Mouse (Mus musculus): ENCODE data around the gene Mthfd2.
"Not testable (repeated sequence)": the region's sequence is repeated elsewhere in the genome, so short reads cannot be mapped to it uniquely, and the experiment has no call there.

Mthfd2 gene

DNA sequence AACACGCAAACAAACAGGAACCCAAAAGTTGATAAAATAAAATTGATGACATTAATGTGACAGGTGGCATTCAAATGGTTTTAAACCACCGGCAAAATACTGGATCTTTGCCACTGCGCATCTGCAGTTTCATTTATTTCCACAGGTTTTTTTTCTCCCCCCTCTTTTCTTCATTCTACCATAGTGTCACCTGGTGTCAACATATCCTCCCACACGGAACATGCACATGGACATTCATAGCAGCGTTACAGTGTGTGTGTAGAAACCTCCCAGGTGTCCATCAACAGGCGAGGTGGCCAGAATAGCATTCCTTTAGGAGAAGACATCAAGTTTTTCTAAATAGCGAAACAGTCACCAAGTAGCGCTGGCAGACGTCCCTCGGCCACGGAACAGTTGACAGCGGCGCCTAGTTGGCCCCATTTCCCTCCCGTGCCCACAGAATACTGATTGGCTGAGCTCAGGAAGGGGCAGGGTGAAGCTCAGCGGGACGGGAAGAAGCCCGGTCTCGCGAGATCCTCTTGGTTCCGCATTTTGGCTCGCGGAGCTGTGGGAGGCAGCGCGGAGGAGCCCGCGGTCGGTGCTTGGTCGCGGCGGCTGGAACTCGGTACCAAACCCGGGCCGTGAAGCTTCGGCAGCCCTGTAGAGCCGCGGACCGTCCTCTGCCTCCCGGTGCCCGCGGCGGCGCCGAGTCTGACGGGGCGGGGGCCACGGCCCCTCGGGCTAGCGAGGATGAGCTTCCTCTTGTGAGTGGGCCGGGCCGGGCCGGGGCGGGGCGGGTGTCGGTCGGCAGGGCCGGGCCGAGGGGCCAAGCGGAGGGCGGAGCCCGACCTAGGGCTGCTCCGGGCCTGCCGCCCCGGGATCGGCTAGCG is at the start of gene Mthfd2, which contains the start of gene Mob1a:
Gene Mthfd2, minus strand, starts transcription at position 384 of the 869 bp plus-strand sequence.
Gene Mob1a, plus strand, starts transcription at position 492 of the 869 bp plus-strand sequence.
- peak; percentile 95 for DNase-seq (ENCODE audit: low spot score)

- DNase-seq (ENCODE audit: low spot score) = no peak
These were observed 48.1 kb upstream of the Mthfd2 start for GRCm38 (mm10) chr6:83373704-83374300.

- DNase-seq (ENCODE audit: low spot score) = no peak
These were observed 45.6 kb upstream of the Mthfd2 start for GRCm38 (mm10) chr6:83371350-83371749.

DNA sequence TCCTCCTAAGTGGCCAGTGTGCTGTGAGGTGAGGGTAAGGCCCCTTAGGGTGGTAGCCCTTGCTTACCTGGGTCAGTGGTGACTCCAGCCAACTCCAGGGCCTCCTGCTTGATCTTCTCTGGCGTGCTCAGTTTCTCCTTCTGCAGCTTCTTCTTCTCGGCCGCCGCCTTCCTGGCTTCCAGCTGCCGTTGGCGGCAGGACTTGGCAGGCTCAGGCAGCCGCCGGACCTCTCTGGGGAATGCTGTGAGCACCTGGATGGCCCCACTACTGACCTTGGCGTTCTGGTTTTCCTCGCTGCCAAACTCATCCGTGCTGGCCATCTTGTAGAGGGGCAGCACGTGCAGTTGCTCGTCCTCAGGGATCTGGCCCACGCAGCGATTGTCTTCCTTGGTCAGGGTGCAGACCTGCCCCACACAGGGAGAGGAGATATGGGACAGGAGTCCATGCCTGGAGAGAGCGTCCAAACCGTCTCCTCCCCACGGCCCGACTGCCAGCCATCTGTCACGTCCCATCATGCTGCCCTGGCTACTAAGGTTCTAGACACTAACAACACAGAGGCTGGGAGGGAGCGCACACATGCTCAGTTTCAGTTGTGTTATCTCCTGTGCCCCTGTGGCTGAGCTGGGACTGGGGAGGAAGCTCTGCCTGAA is 44.7 kb upstream of the Mthfd2 start:
- no peak for DNase-seq (ENCODE audit: low spot score)

- DNase-seq (ENCODE audit: low spot score) = no peak
These were observed 37.4 kb upstream of the Mthfd2 start for GRCm38 (mm10) chr6:83363075-83363474.

- no peak for DNase-seq (ENCODE audit: low spot score)
These were observed 36.0 kb upstream of the Mthfd2 start for GRCm38 (mm10) chr6:83361523-83362248.

DNA sequence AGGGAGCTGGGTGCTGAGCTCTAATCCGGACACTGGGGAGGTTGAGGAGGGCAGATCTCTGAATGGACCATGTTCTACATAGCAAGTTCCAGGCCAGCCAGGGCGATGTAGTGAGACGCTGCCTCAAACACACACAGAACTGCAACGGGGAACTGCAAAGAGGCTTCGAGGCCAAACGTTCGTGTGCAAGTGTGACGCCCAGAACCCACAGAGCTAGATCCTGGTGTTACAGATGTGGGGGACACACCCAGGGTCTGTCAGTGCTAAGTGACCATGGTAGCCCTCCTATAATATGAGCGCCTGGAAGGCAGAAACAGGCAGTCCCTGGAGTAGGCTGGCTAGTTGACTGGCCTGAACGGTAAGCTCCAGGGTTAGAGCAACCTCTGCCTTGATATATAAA is 31.7 kb upstream of the Mthfd2 start:
- DNase-seq (ENCODE audit: low spot score) = no peak

GRCm38 (mm10) chr6:83356569-83357138 is 30.9 kb upstream of the Mthfd2 start:
- peak; percentile 61 for DNase-seq (ENCODE audit: low spot score)

- no peak for DNase-seq (ENCODE audit: low spot score)
These were observed 29.4 kb upstream of the Mthfd2 start for GRCm38 (mm10) chr6:83354856-83355781.

- DNase-seq (ENCODE audit: low spot score) = peak; percentile 50
These were observed 27.1 kb upstream of the Mthfd2 start for GRCm38 (mm10) chr6:83352666-83353410.

- DNase-seq (ENCODE audit: low spot score) = no peak
These were observed 25.9 kb upstream of the Mthfd2 start for GRCm38 (mm10) chr6:83351490-83352160.

GRCm38 (mm10) chr6:83350851-83351405 is 25.2 kb upstream of the Mthfd2 start:
- DNase-seq (ENCODE audit: low spot score) = no peak

GRCm38 (mm10) chr6:83350172-83350571 is 24.5 kb upstream of the Mthfd2 start:
- DNase-seq (ENCODE audit: low spot score) = no peak

GRCm38 (mm10) chr6:83349274-83349958 is 23.7 kb upstream of the Mthfd2 start:
- DNase-seq (ENCODE audit: low spot score) = peak; percentile 87

DNA sequence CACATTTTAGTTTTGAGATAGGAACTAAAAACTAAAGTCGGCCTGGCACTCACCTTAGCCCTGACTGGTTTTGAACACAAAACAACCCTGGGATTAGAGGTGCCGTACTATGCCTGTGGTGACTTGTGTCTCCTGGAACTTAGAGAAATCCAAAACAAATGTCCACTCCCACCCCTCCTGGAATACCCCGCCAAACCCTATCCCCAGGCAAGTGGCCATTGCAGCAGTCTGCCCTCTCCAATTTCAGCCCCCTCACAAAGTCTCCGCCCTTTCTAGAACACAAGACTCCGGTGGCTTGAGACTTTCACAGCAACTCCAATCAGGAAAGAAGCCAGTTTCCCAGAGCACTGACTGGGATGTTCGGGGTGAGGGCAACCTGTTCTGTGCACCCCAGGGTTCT is 23.2 kb upstream of the Mthfd2 start, which contains the start of gene Bola3:
Gene Bola3, plus strand, starts transcription at position 275 of the 400 bp plus-strand sequence.
- no peak for DNase-seq (ENCODE audit: low spot score)

DNA sequence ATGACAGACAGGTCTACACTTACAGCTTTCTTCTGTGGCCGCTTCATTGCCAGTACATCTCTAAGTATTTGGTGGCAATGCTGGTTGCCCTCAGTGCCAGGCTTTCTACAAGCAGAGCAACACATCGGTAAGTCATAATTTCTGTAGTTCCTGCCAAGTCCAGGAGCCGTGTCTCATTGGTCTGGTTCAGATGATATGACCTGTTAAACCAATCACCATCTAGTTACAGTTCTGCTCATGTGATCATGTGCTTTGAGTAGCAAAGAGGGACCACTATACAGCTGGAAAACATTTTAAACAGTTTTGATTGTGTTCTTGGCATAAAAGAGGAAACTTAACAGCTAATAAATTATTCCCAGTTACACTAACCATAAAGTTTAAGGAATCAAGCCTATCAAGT is 22.2 kb upstream of the Mthfd2 start:
- no peak for DNase-seq (ENCODE audit: low spot score)

DNA sequence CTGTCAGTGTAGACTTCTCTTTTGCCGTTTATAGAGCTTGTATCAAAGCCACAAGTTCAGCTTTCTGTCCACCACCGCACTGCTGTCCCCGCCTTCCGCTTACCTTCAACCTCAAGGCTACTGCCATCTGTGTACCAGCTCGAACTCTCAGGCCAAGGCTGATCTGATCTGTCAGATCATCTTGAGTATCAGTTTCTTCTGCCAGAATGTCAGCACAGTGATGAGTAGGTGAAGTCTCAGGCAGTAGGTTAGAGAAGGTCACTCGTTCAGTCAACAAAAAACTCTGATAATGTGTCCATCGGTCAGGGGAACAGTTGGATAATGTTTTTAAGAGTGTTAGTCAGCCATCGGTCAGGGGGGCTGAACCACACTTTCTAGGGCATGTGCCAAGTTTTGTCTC is 19.6 kb upstream of the Mthfd2 start:
- DNase-seq (ENCODE audit: low spot score) = not testable (repeated sequence)

DNA sequence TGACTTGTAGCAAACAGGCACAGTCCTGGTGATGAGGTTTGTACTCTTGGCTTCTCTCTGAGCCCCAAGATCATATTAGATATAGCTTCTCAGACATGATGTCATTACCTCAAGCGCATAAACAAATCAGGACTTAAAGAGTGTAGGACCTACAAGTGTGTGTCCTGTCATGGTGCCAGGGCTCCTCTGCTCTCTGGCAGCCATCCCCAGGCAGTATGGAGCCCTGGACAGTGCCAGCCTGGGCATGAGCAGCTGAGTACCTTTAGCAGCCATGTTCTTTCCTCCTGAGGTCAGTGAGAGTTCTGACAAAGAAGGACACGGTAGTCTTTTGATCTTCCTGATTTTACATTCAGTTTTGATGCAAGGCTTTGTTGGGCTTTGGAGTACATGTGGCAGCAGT is 17.2 kb upstream of the Mthfd2 start:
- DNase-seq (ENCODE audit: low spot score) = no peak

Data from testis, postnatal 14 days (tissue).